Mouse (Mus musculus) embryonic facial prominence, embryonic 14.5 days (tissue): ENCODE results near the gene Gm15155. TPM values are rescaled to one million over a fixed set of nuclear protein-coding genes. Genes with fewer than 3 reads are reported as not detected.

Source experiments
- polyA plus RNA-seq: library from polyadenylated mRNA; unstranded; fragments of >200 nt; fragmentation: Nextera tagmentation; extraction: Ambion mirVana; gene quantifications from 2 replicates; pipeline ENCODE4 v1.2.1, GENCODE M21; 2014

The Gm15155 gene
- polyA plus RNA-seq, 1 experiment from 2014 or later, result not detected

Other genes starting within 250 kb of the Gm15155 start
- 2.2 and 3.3 TPM in 2 replicates for gene Ptchd1, start 927 bp upstream of the Gm15155 start, polyA plus RNA-seq